Mouse (Mus musculus): Measurements from ENCODE around the gene Rpl21.

GRCm38 (mm10) chr5:146832435-146832768 is 288 bp upstream of the Rpl21 start:
- TF ChIP-seq CTCF (conservative IDR thresholded peaks at IDR 0.05; ENCODE audit: low read length) (no peak), NANOG (IDR thresholded peaks at IDR 0.05; ENCODE audit: borderline replicate concordance, low read length) (no peak)
